Mouse (Mus musculus) intestine, embryonic 16.5 days (tissue): ENCODE results near the gene Gm3278. TPM values are rescaled to one million over a fixed set of nuclear protein-coding genes. Genes with fewer than 3 reads are reported as not detected.
A peak's percentile ranks its signal among the peaks of the same experiment; 100 is the strongest.
"Not testable (repeated sequence)": the region's sequence is repeated elsewhere in the genome, so short reads cannot be mapped to it uniquely, and the experiment has no call there.

Experiments
- ATAC-seq: fragments of 200-750 bp; cut with Nextera tagmentation; 2 replicates; pipeline ENCODE4 v1.8.0; 2017; ENCODE audit warnings: moderate TSS enrichment, moderate library complexity
- H3K27ac ChIP-seq: fragments of 300-500 bp; sonication (generic); 2 replicates; pipeline ENCODE4 v1.5.1; 2014; ENCODE audit warnings: mild to moderate bottlenecking, low read length
- H3K27me3 ChIP-seq: fragments of 300-500 bp; sonication (generic); replicated peaks from 2 replicates; pipeline ENCODE4 v1.6.1; 2014; ENCODE audit warnings: low read length, control low read depth, mixed read lengths; ENCODE audit not compliant: control insufficient read depth, insufficient read depth
- H3K36me3 ChIP-seq: fragments of 300-500 bp; sonication (generic); 2 replicates; pipeline ENCODE4 v1.6.1; 2014; ENCODE audit warnings: low read length, control low read depth; ENCODE audit not compliant: control insufficient read depth, insufficient read depth
- H3K4me1 ChIP-seq: fragments of 300-500 bp; sonication (generic); 2 replicates; pipeline ENCODE4 v1.6.1; 2014; ENCODE audit warnings: low read length, control low read depth, mixed read lengths; ENCODE audit not compliant: control insufficient read depth, insufficient read depth
- H3K4me2 ChIP-seq: fragments of 300-500 bp; sonication (generic); 2 replicates; pipeline ENCODE4 v1.6.1; 2014; ENCODE audit warnings: low read depth, low read length, control low read depth
- H3K4me3 ChIP-seq: fragments of 300-500 bp; sonication (generic); 2 replicates; pipeline ENCODE4 v1.5.1; 2014; ENCODE audit warnings: mild to moderate bottlenecking, low read length
- H3K9ac ChIP-seq: fragments of 300-500 bp; sonication (generic); 2 replicates; pipeline ENCODE4 v1.6.1; 2014; ENCODE audit warnings: low read depth, low read length
- H3K9me3 ChIP-seq: fragments of 300-500 bp; sonication (generic); 2 replicates; pipeline ENCODE4 v1.6.1; 2016; ENCODE audit warnings: low read length, control low read depth; ENCODE audit not compliant: control insufficient read depth
- WGBS: fragments of 180-500 bp; shearing (Covaris S2); extraction: QIAGEN DNeasy Blood & Tissue Kit; methylation state at CpG from one replicate; pipeline ENCODE4 v1.1.7; 2014; 5-methylcytosine and 5-hydroxymethylcytosine counted together
- polyA plus RNA-seq: library from polyadenylated mRNA; unstranded; fragments of >200 nt; fragmentation: Nextera tagmentation; extraction: Ambion mirVana; gene quantifications from 2 replicates; pipeline ENCODE4 v1.2.1, GENCODE M21; 2015

The Gm3278 gene
- 0.11 TPM in 1 of 2 replicates, not detected in the other for polyA plus RNA-seq

DNA sequence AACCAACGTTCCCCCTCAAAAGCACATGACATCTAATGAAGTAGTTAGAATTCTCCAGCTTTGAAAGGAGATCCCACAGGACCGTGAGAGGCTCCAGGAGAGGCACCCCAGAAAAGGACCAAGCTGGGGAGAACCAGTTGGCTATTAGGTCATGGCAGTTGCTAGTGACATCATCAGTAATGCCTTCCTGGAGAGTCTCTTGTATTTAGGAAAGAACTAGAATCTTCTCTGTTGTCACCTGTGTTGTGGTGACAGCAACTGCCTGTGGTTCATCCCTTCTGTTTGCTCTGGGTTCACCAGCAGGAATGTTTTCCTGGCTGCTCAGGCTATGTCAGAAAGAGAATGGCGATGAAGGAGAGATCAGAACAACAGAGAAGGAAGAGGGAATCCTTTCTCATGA lies at the start of gene Gm3278:
TSS of gene Gm3278 (plus strand) at position 301 of the 400 bp plus-strand sequence.
- ATAC-seq, H3K27ac ChIP-seq, H3K9ac ChIP-seq, H3K36me3 ChIP-seq, H3K27me3 ChIP-seq, H3K4me3 ChIP-seq, H3K4me2 ChIP-seq, H3K9me3 ChIP-seq, H3K4me1 ChIP-seq: not testable (repeated sequence)
- 80% methylated on average over 1 of the region's 3 CpGs for WGBS

DNA sequence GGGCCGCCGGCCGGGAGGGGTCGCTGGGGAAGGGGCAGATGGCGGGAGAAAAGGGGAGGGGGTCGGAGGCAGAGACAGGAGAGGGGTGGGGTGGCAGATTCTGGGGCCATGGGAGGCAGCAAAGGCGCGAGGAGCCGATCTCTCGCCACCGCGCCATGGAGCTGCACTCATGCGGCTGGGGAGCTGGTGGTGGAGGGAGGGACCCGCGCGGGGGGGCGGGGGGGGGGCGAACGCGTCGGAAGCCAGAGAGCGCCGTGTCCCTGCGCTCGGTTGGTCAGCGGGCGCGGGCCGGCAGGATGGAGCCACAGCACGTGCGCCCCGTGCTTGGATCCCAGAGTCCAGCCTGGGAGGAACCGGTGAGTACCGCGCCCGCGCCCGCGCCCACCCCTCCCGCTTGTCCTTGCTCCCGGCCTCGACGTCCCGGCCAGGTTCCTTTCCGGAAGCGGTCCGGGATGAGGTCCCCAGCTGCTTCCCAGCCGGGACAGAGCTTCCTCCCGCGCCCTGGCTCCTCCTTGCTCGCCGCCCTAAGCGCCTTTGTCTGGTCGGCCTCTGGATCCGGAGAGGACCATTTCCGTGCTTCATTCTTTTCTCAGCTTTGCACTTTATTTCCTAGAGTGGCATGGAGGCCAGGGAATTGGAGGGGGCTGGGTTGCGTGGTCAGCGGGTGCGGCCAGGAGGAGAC lies 36.8 kb upstream of the Gm3278 start, which contains the start of gene Gm3264:
TSS of gene Gm3264 (plus strand) at position 278 of the 682 bp plus-strand sequence.
- H3K4me3 ChIP-seq, result peak within 1 kb of the TSS; percentile 32
- H3K9me3 ChIP-seq, H3K9ac ChIP-seq, H3K4me1 ChIP-seq, H3K27me3 ChIP-seq, ATAC-seq, H3K36me3 ChIP-seq, H3K27ac ChIP-seq: not testable (repeated sequence)
- peak within 1 kb of the TSS; percentile 50 for H3K4me2 ChIP-seq
- WGBS, result 3% methylated on average over 36 of the region's 59 CpGs

Other genes with a start within 250 kb of the Gm3278 start
- not detected in 2 replicates for gene Gm3239, start 228.2 kb upstream of the Gm3278 start, polyA plus RNA-seq
- not detected in 2 replicates for gene Gm7876, start 183.2 kb upstream of the Gm3278 start, polyA plus RNA-seq
- gene Gm3252, start 165.6 kb upstream of the Gm3278 start, polyA plus RNA-seq, result 0.07 and 0.10 TPM in 2 replicates
- not detected in 2 replicates for gene Gm9602, start 116.1 kb upstream of the Gm3278 start, polyA plus RNA-seq
- not detected in 2 replicates for gene Gm3269, start 54.3 kb upstream of the Gm3278 start, polyA plus RNA-seq
- 0.31 TPM in 1 of 2 replicates, not detected in the other for gene Gm3264, start 36.8 kb upstream of the Gm3278 start, polyA plus RNA-seq
- not detected in 2 replicates for gene Gm8297, start 91.5 kb downstream of the Gm3278 start, polyA plus RNA-seq
- gene Gm3298, start 123.5 kb downstream of the Gm3278 start, polyA plus RNA-seq, result not detected in 2 replicates
- not detected in 2 replicates for gene 4930555G01Rik, start 158.2 kb downstream of the Gm3278 start, polyA plus RNA-seq
- gene Gm8281, start 178.6 kb downstream of the Gm3278 start, polyA plus RNA-seq, result 0.38 and 0.44 TPM in 2 replicates
- gene Gm8279, start 239.1 kb downstream of the Gm3278 start, polyA plus RNA-seq, result not detected in 2 replicates